Mouse (Mus musculus) granulocyte monocyte progenitor cell, adult 5-6 weeks (primary cell): Measurements from ENCODE around the gene Tmtc2. TPM values are rescaled to one million over a fixed set of nuclear protein-coding genes. Genes with fewer than 3 reads are reported as not detected.

Source experiments
- ATAC-seq: replicated peaks from 2 replicates; pipeline ENCODE4 v1.8.0; 2016; ENCODE audit warnings: mild to moderate bottlenecking, moderate TSS enrichment, inconsistent platforms; ENCODE audit not compliant: poor library complexity, severe bottlenecking
- total RNA-seq, 2 experiments: library from RNA; stranded (forward) in 1 of 2; stranded (reverse) in 1 of 2; fragments of 200-712, 200-1000 nt in 1 of 2; fragments of >200 nt in 1 of 2; fragmentation: Nextera tagmentation in 1 of 2; gene quantifications; 2 replicates each; pipeline ENCODE4 v1.2.3; 2014 to 2017

The Tmtc2 gene
- total RNA-seq, 2 experiments from 2014 or later, result 0.82 to 1.6 TPM

DNA sequence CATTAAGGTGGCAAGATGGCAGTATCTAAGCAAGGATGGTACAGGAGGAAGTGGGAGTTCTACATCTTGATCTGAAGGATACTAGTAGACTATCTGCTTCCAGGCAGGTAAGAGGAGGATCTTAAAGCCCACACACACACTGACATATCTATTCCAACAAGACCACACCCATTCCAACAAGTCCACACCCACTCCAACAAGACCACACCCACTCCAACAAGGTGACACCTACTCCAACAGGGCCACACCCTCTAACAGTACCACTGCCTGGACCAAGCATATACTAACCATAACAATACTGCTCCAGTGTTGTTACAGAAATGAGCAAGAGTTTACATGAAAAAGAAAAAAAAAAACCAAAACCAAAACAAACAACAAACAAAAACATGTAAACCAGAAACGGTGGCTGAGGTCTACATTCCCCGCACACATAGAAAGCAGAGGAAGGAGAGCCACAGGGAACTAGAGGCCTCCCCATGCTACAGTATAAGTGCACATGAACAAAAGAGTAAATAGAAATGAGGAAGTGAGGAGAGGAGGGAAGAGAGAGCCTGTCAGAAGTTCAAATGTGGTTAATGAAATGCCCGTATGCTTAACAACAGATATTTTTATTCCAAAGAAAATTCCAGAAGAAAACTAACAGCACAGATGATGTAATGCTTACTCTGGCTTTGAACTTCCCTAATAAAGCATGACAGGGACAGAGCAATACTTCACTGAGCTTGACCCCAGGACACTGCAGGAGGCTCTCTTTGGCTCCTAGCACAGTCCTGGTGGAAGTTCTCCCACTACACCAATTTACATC lies 66.1 kb downstream of the Tmtc2 start:
- ATAC-seq, result peak; percentile 90

GRCm38 (mm10) chr10:105506046-105506445 lies 68.2 kb downstream of the Tmtc2 start:
- no peak for ATAC-seq

GRCm38 (mm10) chr10:105504472-105504871 lies 69.8 kb downstream of the Tmtc2 start:
- no peak for ATAC-seq

GRCm38 (mm10) chr10:105501736-105502135 lies 72.5 kb downstream of the Tmtc2 start:
- no peak for ATAC-seq

DNA sequence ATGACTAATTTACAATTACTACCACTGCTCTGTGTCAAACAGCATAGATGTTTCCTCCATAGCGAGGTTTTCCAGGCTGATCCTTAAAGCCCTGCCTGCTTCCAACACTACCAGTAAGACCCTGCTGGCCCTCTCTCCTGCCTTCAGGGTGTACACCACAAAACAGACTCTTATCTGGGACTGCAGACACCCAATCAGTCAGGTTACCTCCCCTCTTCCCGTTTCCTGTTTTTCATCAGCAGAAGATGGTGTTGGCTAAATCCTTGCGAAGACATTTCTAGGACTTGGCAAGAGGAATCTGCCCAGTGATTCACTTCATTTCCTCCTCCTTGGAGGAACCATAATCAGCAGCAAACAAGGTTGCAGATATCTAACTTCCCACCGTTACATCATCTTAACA lies 73.8 kb downstream of the Tmtc2 start:
- ATAC-seq, result peak; percentile 50

DNA sequence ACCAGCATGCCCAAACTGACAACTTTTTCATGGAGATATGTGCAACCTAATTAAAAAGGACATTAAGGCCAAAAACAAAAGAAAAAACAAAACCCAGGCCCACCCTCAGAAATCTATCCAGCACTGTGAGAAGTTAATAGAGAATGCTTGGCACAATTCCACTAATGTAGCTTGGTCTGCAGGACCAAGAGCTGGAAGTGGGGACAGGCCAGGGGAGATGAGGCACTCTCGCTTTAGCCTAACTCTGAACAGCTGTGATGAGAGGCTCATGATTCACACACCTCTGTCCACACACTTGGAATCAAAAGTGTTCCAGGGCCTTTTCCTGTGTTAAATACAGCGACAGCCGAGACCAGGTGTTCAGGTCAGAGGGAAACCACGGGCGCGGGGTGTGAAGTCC lies 79.0 kb downstream of the Tmtc2 start:
- no peak for ATAC-seq

- ATAC-seq, result no peak
Observed at GRCm38 (mm10) chr10:105492485-105492884, 81.8 kb downstream of the Tmtc2 start.

GRCm38 (mm10) chr10:105490748-105491147 lies 83.5 kb downstream of the Tmtc2 start:
- peak; percentile 95 for ATAC-seq

DNA sequence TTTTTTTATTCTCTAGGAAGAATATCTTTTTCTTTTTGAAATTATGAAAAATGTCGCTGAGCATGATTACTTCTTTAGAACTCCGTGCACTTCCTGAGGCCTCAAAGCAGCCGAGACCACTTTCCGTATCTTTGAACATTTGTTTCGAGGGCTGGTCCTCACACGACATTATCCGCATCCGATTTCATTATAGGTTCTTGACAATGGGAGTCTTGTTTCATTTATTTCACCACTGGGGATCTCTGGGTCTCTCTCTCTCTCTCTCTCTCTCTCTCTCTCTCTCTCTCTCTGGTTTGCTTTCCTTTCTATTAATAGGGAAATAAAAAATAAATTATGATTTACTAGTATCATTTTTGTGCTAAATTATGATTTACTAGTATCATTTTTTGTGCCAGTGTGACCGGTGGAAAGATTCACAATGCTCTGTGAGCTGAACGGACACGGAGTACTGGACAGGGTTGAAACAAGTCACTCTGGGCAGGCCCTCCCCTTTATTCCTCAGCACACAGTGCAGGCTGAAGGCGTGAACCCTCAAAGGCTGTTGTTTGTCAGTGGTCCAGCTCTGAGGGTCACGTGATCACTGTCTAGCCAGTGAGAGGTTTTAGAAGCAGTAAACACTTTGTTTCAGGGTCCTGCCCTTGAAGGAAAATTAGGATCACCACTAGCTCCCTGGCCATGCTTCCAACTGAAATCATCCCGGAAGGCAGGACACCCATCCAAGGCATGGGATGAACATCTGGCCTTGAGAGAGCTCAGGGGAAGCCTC lies 84.1 kb downstream of the Tmtc2 start:
- peak; percentile 26; the same call in 1 of the 2 replicates for ATAC-seq

GRCm38 (mm10) chr10:105486977-105487376 lies 87.3 kb downstream of the Tmtc2 start:
- no peak for ATAC-seq

DNA sequence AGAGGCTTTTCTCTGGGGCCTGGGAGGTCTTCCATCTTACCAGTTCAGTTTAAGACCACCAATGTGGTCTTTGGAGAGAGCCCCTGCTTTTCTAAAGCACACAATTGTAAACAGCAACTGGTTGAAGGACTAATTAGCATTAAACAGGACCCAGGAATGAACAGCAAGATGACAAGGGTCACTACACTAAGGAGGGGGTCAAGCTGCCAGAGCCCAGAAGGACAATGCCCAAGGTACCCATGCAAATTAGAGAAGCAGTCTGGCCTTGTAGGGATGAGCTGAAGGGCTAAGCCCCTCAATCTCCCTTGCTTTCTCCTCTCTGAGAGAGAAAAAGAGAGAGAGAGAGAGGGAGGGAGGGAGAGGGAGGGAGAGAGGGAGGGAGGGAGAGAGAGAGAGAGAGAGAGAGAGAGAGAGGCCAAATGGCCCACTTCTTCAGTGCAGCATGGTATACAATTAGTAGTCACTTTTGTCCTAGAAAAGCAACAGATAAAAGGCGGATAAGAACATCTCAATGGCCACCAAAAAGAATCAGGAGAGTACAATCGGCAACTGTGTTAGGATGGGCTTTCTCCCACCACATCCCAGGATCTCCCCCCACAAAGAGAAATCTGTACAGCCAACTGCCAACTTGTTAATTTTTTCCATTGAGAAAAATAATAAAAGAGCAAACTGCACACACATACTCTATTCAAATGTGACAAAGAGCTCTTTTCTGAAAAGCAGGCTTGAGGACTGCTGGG lies 89.7 kb downstream of the Tmtc2 start:
- ATAC-seq, result no peak

GRCm38 (mm10) chr10:105479771-105480170 lies 94.5 kb downstream of the Tmtc2 start:
- ATAC-seq, result no peak

DNA sequence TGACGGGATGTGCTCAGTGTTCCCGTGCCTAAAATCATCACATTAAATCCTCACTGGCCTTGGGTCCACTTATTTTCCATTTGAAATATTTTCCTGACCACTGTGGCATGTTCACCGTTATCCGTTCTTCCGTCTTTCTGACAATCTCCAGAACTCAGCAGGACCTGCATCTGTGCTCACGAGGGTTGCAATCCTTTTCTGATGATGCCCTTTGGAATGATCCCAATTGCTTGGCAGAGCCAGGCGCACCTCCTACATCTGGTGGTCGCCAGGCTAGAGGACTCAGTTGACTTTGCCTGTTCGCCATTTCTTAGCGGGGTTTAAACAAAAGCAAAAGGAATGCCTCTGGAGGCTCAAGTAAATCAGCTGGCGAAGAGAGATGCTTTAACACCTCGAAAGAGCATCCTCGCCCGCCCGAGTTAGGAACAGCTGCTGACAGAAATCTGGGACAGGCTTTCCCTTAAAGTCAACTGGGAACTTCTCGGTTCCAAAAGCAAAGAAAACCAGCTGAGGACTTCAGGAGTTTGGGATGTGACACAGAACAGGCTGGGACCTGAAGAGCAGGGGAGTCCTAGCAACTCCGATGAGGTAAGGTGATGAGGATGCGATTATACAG lies 96.5 kb downstream of the Tmtc2 start:
- no peak for ATAC-seq

DNA sequence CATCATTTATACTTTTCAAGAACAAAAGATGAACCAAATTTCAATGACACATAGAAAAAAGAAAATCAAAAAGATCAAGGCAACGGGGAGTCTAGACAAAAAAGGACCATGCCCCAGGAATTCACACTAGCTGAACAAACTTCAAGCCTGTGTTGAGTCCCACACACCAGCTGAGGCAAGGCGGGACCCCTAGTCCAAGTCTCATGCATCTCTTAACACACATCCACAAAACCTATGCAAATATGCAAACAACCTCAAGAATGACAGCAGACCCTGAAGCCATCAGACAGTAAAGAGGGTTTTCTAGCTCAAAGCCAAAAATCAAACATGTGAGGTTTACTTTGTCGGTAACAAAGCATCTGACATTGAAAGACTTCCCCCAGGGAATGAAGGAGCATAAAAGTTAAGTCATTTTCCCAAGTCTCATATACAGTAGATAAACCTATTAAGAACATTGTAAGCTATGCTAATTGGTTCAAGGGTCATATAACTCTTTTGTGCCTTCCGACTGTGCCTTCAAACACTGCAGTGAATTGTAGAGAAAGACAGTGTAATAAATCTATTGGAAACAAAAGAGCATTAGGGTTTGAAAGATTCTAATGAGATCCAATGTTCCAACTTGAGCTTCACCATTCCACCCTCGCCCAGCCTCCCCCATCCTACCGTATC lies 100.0 kb downstream of the Tmtc2 start:
- ATAC-seq, result no peak

DNA sequence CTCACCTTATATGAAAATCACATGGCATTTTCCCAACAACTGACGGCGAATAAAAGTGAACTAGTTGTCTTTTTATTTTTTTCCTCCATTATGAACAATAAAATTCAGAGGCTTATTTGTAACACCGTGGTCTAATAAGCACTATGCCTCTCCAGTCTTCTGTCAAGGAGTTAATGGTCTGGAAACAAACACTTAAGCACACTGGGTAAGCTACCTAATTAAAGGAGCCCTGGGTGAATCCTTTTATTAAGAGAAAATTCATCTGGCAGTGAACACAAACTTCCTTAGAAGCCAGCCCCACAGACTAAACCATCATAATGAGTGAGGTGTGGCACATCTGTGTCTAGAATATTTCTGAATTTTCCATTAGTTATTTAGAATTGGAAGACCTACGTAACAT lies 109.9 kb downstream of the Tmtc2 start:
- ATAC-seq, result no peak

DNA sequence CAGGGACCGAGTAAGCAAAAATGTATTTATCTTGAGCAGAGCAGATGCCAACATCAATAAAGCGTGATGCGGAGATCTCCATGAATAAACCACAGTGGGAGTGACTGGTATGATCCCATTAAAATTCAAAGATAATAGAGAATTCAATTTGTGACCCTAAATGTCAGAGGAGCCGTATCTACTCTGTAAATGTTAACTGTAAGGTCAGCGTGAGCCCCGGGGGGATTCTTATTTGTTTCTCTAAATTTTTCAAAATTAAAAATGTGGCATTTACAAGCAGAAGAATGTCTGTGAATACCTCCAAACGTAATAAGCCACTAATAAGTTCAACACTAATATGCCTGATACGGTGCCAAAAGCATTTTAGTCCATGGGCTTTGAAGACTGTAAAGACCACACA lies 120.8 kb downstream of the Tmtc2 start:
- no peak for ATAC-seq

DNA sequence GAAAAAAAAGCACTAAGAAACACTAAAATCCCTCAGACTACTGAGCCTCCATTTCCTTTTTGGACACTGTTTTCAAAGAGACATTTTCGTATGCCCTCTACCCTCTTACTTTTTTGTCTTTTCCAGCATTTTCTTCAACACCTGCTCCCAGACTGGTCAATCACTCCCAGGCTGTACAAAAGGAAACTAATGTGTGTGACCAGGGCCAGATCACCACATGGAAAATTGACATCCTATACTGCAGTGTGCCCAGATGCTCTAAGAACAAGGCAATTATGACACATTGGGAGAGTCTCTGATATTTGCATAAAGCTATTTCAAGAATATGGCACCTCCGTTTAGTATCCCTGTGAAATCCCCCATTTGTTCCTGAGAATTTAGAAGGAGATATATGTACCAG lies 127.1 kb downstream of the Tmtc2 start:
- no peak for ATAC-seq

DNA sequence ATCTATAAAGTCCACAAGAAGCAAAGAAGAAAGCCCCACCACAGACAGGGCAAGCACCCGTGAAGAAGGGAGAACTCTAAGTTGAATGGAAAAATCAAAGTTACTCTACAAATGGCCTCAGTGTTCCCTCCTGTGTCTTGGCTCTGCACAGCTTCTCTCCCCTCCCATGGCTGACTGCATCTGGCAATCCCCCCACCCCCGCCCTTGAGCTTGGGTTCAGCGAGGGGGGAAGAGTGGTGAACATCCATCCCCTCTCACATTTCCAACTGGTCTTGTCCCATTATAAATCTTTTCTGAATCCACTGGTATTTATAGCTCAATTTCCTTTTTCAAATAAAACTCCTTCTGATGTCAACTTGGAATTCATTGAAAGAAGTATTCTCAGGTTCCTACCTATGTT lies 129.9 kb downstream of the Tmtc2 start:
- no peak for ATAC-seq

- no peak for ATAC-seq
Observed at GRCm38 (mm10) chr10:105434879-105435278, 139.4 kb downstream of the Tmtc2 start.

- ATAC-seq, result no peak
Observed at GRCm38 (mm10) chr10:105430885-105431284, 143.4 kb downstream of the Tmtc2 start.
